Mouse (Mus musculus): ENCODE results near the gene Sav1.

The Sav1 gene

GRCm38 (mm10) chr12:69957378-69957777 is 29.4 kb downstream of the Sav1 start:
- in situ Hi-C loops (cut with MseI, MboI), result no loop called here

- in situ Hi-C loops (cut with MseI, MboI), result no loop called here
Observed at GRCm38 (mm10) chr12:69947502-69947901, 39.3 kb downstream of the Sav1 start.

GRCm38 (mm10) chr12:69945861-69946260 is 40.9 kb downstream of the Sav1 start:
- in situ Hi-C loops (cut with MseI, MboI), result no loop called here

GRCm38 (mm10) chr12:69941655-69942329 is 45.0 kb downstream of the Sav1 start:
- in situ Hi-C loops (cut with MseI, MboI), result no loop called here

DNA sequence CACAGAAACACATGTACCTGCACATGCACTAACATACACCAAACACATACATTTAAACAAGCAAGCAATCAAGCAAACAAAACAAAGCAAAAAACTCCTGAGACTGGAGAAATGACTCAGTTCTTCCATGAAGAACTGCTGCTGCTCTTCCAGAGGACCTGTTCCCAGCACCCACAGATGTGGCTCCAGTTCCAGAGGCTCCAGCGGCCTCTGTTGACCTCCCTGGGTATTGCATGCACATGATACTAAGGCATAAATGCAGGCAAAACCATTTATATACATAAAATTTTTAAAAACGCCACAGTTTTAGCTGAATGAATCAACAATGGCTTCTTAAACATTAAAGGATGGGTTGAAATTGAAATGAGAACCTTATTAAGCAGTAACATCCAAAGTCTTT is 47.5 kb downstream of the Sav1 start:
- in situ Hi-C loops (cut with MseI, MboI), result no loop called here

DNA sequence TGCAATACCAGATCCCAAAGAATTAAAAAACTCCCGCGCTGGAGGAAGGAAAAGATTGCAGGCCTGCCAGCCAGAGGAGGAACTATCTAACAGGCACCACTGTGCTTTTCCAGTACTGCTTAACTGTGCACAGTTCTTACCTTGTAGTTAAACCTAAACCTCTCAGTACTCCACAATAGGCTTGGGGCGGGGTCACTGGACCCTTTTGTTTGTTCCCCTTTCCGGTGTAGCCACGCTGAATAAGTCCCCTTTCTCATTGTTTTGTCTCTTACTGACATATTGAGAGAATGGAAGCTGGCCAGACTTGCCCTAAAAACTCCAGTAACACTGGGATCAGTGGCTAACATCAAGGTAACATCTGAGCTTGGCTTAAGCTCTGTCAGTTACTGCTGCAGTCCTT is 49.1 kb downstream of the Sav1 start:
- in situ Hi-C loops (cut with MseI, MboI), result no loop called here

DNA sequence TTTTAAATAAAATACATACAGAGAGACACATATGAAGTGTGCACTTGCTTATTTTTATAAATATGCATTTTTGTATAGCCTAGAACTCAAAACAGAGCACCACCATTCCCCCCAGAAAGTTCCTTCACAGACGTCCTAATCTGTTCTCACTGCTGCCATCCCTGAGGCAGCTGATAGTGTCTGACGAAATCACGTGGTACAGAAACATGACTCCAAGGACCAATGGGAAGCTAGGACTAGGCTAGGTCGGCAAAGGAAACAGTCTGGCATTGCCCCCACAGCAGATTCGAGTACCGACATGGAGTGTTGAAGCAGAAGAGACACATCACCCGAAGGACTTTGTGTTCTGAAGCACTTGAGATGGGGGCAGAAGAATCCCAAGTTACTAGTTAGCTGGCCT is 60.1 kb downstream of the Sav1 start:
- in situ Hi-C loops (cut with MseI, MboI), result no loop called here

GRCm38 (mm10) chr12:69924012-69924411 is 62.8 kb downstream of the Sav1 start:
- in situ Hi-C loops (cut with MseI, MboI), result no loop called here

GRCm38 (mm10) chr12:69923603-69924002 is 63.2 kb downstream of the Sav1 start:
- in situ Hi-C loops (cut with MseI, MboI), result no loop called here

DNA sequence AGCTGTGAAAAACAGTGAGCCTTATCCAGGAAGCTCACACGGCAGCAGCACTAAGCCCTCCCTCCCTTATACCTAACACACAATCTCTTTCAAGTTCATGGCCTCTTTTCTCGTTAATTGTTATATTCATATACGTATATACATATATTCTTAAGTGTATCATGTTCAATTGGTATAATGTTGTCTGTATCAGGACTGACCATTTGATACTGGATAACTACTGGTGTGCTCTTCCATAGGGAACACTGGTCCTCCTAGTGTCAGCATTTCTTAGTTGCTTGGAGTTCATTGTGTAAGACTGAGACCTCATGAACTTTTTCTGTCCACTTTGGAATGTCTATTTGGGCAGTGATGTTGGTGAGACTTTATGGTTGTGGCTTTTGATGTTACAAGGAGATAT is 63.7 kb downstream of the Sav1 start:
- in situ Hi-C loops (cut with MseI, MboI), result no loop called here

GRCm38 (mm10) chr12:69922099-69922498 is 64.7 kb downstream of the Sav1 start:
- in situ Hi-C loops (cut with MseI, MboI), result no loop called here

DNA sequence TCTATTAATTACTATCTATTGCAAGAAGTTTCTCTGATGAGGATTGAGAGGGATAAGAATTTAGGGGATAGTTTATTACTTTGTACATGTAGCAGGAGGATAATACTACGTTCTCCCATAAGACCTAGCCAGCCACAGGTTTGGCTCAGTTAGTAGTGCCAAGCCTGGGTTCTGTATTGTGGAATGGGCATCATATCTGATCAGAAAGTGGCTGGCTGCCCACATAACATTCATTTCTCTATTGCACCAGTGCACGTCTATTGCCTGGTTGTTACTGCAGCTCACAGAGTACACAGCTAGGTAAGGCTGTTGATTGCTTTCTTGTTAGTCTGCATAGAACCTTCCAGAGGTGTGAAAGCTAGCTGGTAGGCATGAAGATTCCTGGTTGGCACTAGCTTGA is 68.9 kb downstream of the Sav1 start:
- in situ Hi-C loops (cut with MseI, MboI), result no loop called here
